Mouse (Mus musculus): Measurements from ENCODE around the gene Hps4. TPM values are rescaled to one million over a fixed set of nuclear protein-coding genes. Genes with fewer than 3 reads are reported as not detected.
"Not testable (repeated sequence)": the region's sequence is repeated elsewhere in the genome, so short reads cannot be mapped to it uniquely, and the experiment has no call there.

Hps4 gene
- polyA plus RNA-seq, 1 experiment from 2014 or later = 43.2 TPM

- 0 out of 2 replicates have a peak, but pooled peaks cover 7% of the 10 kb centered on the region for H3K27me3 ChIP-seq
- no peaks in the 10 kb centered on the region for H3K9me3 ChIP-seq
- peak; percentile 59 for ATAC-seq (ENCODE audit: low FRiP score)
- peaks cover 31% of the 10 kb centered on the region for H3K36me3 ChIP-seq
- 11% methylated on average over 18 of the region's 18 CpGs for WGBS
- H3K4me1 ChIP-seq (replicated peaks) = peaks cover 66% of the 10 kb centered on the region
- peak overlapping the region; percentile 73 for H3K4me3 ChIP-seq
- peak overlapping the region; percentile 86 for H3K9ac ChIP-seq
- H3K27ac ChIP-seq = peak overlapping the region; percentile 92
- H3K4me2 ChIP-seq = peak overlapping the region; percentile 84
Observed at GRCm38 (mm10) chr5:112393741-112394414, 51.0 kb downstream of the Hps4 start.

- 0% methylated on average over 25 of the region's 28 CpGs for WGBS
- peak overlapping the region; percentile 86 for H3K9ac ChIP-seq
- H3K4me2 ChIP-seq = peak overlapping the region; percentile 84
- H3K27ac ChIP-seq = peak overlapping the region; percentile 92
- H3K4me1 ChIP-seq (replicated peaks) = peaks cover 61% of the 10 kb centered on the region
- H3K36me3 ChIP-seq = peaks cover 26% of the 10 kb centered on the region
- H3K4me3 ChIP-seq = peak overlapping the region; percentile 73
- H3K27me3 ChIP-seq = 0 out of 2 replicates have a peak, but pooled peaks cover 7% of the 10 kb centered on the region
- no peaks in the 10 kb centered on the region for H3K9me3 ChIP-seq
- ATAC-seq (ENCODE audit: low FRiP score) = peak; percentile 83
Observed at GRCm38 (mm10) chr5:112394415-112394763, 51.5 kb downstream of the Hps4 start.

GRCm38 (mm10) chr5:112394779-112395443 is 52.0 kb downstream of the Hps4 start, which contains the start of gene Asphd2:
Gene Asphd2 (minus strand): TSS chr5:112394866.
- H3K36me3 ChIP-seq = peaks cover 21% of the 10 kb centered on the region
- H3K4me3 ChIP-seq = peak within 1 kb of the TSS; percentile 73
- no peaks in the 10 kb centered on the region for H3K9me3 ChIP-seq
- peak within 1 kb of the TSS; percentile 86 for H3K9ac ChIP-seq
- H3K27ac ChIP-seq = peak within 1 kb of the TSS; percentile 92
- H3K4me2 ChIP-seq = peak within 1 kb of the TSS; percentile 84
- peaks cover 56% of the 10 kb centered on the region for H3K4me1 ChIP-seq (replicated peaks)
- H3K27me3 ChIP-seq = 0 out of 2 replicates have a peak, but pooled peaks cover 7% of the 10 kb centered on the region
- peak; percentile 88 for ATAC-seq (ENCODE audit: low FRiP score)
- 1% methylated on average over 50 of the region's 67 CpGs for WGBS

GRCm38 (mm10) chr5:112396066-112396465 is 53.2 kb downstream of the Hps4 start:
- peaks cover 44% of the 10 kb centered on the region for H3K4me1 ChIP-seq (replicated peaks)
- no peak overlapping the region for H3K4me3 ChIP-seq
- H3K9ac ChIP-seq = no peak overlapping the region
- peak overlapping the region; percentile 92 for H3K27ac ChIP-seq
- 0 out of 2 replicates have a peak, but pooled peaks cover 5% of the 10 kb centered on the region for H3K27me3 ChIP-seq
- no peaks in the 10 kb centered on the region for H3K9me3 ChIP-seq
- no peak for ATAC-seq (ENCODE audit: low FRiP score)
- WGBS = 69% methylated on average over 18 of the region's 18 CpGs
- H3K36me3 ChIP-seq = peaks cover 9% of the 10 kb centered on the region
- no peak overlapping the region for H3K4me2 ChIP-seq

GRCm38 (mm10) chr5:112399284-112399683 is 56.4 kb downstream of the Hps4 start:
- no peak overlapping the region for H3K9ac ChIP-seq
- H3K27me3 ChIP-seq = no peaks in the 10 kb centered on the region
- no peak overlapping the region for H3K27ac ChIP-seq
- H3K36me3 ChIP-seq = no peaks in the 10 kb centered on the region
- H3K4me3 ChIP-seq = no peak overlapping the region
- 0 out of 2 replicates have a peak, but pooled peaks cover 13% of the 10 kb centered on the region for H3K4me1 ChIP-seq (replicated peaks)
- no peak for ATAC-seq (ENCODE audit: low FRiP score)
- 85% methylated on average over 10 of the region's 10 CpGs for WGBS
- no peaks in the 10 kb centered on the region for H3K9me3 ChIP-seq
- no peak overlapping the region for H3K4me2 ChIP-seq

GRCm38 (mm10) chr5:112402437-112402836 is 59.6 kb downstream of the Hps4 start:
- ATAC-seq (ENCODE audit: low FRiP score) = no peak
- H3K27ac ChIP-seq = no peak overlapping the region
- 61% methylated on average over 3 of the region's 3 CpGs for WGBS

GRCm38 (mm10) chr5:112406017-112406416 is 63.1 kb downstream of the Hps4 start:
- no peak for ATAC-seq (ENCODE audit: low FRiP score)
- WGBS = 69% methylated on average over 3 of the region's 3 CpGs
- Histone ChIP-seq H3K9me3 (no peaks in the 10 kb centered on the region), H3K27me3 (no peaks in the 10 kb centered on the region), H3K9ac (no peak overlapping the region), H3K4me3 (no peak overlapping the region), H3K27ac (no peak overlapping the region), H3K4me1 (replicated peaks) (peaks cover 16% of the 10 kb centered on the region), H3K36me3 (no peaks in the 10 kb centered on the region), H3K4me2 (no peak overlapping the region)

More at GRCm38 (mm10) chr5:112402437-112402836, 59.6 kb downstream of the Hps4 start:
- no peaks in the 10 kb centered on the region for H3K36me3 ChIP-seq
- H3K9ac ChIP-seq = no peak overlapping the region
- H3K4me1 ChIP-seq (replicated peaks) = no peaks in the 10 kb centered on the region
- no peak overlapping the region for H3K4me2 ChIP-seq
- H3K27me3 ChIP-seq = no peaks in the 10 kb centered on the region
- H3K4me3 ChIP-seq = no peak overlapping the region
- no peaks in the 10 kb centered on the region for H3K9me3 ChIP-seq

- WGBS = 36% methylated on average over 5 of the region's 5 CpGs
- H3K4me3 ChIP-seq = no peak overlapping the region
- no peaks in the 10 kb centered on the region; the same call in 1 of the 2 replicates for H3K9me3 ChIP-seq
- peak overlapping the region; percentile 75 for H3K27ac ChIP-seq
- H3K4me2 ChIP-seq = no peak overlapping the region
- ATAC-seq (ENCODE audit: low FRiP score) = no peak
- no peak overlapping the region for H3K9ac ChIP-seq
- no peaks in the 10 kb centered on the region for H3K27me3 ChIP-seq
- H3K36me3 ChIP-seq = no peaks in the 10 kb centered on the region
- peaks cover 34% of the 10 kb centered on the region for H3K4me1 ChIP-seq (replicated peaks)
Observed at GRCm38 (mm10) chr5:112409274-112409673, 66.4 kb downstream of the Hps4 start.

- ATAC-seq (ENCODE audit: low FRiP score) = no peak
- Histone ChIP-seq H3K27me3 (no peaks in the 10 kb centered on the region), H3K9me3 (no peaks in the 10 kb centered on the region; the same call in 1 of the 2 replicates), H3K4me2 (peak overlapping the region; percentile 43), H3K27ac (peak overlapping the region; percentile 80), H3K4me3 (no peak overlapping the region), H3K4me1 (replicated peaks) (peaks cover 41% of the 10 kb centered on the region), H3K9ac (peak overlapping the region; percentile 49; the same call in 1 of the 2 replicates), H3K36me3 (no peaks in the 10 kb centered on the region)
- 33% methylated on average over 11 of the region's 11 CpGs for WGBS
Observed at GRCm38 (mm10) chr5:112411072-112411471, 68.2 kb downstream of the Hps4 start.

GRCm38 (mm10) chr5:112411514-112412335 is 68.8 kb downstream of the Hps4 start:
- WGBS = 10% methylated on average over 19 of the region's 19 CpGs
- Histone ChIP-seq H3K4me2 (peak overlapping the region; percentile 43), H3K27ac (peak overlapping the region; percentile 80), H3K36me3 (no peaks in the 10 kb centered on the region), H3K4me1 (replicated peaks) (peaks cover 48% of the 10 kb centered on the region), H3K9ac (no peak overlapping the region), H3K9me3 (no peaks in the 10 kb centered on the region; the same call in 1 of the 2 replicates), H3K27me3 (no peaks in the 10 kb centered on the region), H3K4me3 (no peak overlapping the region)
- peak; percentile 62 for ATAC-seq (ENCODE audit: low FRiP score)

- ATAC-seq (ENCODE audit: low FRiP score); H3K36me3 ChIP-seq; H3K9ac ChIP-seq; H3K27me3 ChIP-seq; H3K4me3 ChIP-seq; H3K4me2 ChIP-seq; H3K9me3 ChIP-seq: not testable (repeated sequence)
- WGBS = 86% methylated on average over 4 of the region's 4 CpGs
- peak overlapping the region; percentile 80; the same call in 1 of the 2 replicates for H3K27ac ChIP-seq
- peaks cover 55% of the 10 kb centered on the region for H3K4me1 ChIP-seq (replicated peaks)
Observed at GRCm38 (mm10) chr5:112412781-112413180, 69.9 kb downstream of the Hps4 start.

- H3K9me3 ChIP-seq = no peaks in the 10 kb centered on the region; the same call in 1 of the 2 replicates
- peak overlapping the region; percentile 39; the same call in 1 of the 2 replicates for H3K9ac ChIP-seq
- H3K4me1 ChIP-seq (replicated peaks) = peaks cover 32% of the 10 kb centered on the region
- WGBS = 25% methylated on average over 5 of the region's 5 CpGs
- peaks cover 3% of the 10 kb centered on the region; the same call in 1 of the 2 replicates for H3K27me3 ChIP-seq
- H3K4me3 ChIP-seq = no peak overlapping the region
- H3K36me3 ChIP-seq = peaks cover 17% of the 10 kb centered on the region
- H3K4me2 ChIP-seq = no peak overlapping the region
- peak; percentile 67 for ATAC-seq (ENCODE audit: low FRiP score)
- H3K27ac ChIP-seq = peak overlapping the region; percentile 81
Observed at GRCm38 (mm10) chr5:112416673-112417072, 73.8 kb downstream of the Hps4 start.
